Mouse (Mus musculus): Measurements from ENCODE around the gene Zfp706.

DNA sequence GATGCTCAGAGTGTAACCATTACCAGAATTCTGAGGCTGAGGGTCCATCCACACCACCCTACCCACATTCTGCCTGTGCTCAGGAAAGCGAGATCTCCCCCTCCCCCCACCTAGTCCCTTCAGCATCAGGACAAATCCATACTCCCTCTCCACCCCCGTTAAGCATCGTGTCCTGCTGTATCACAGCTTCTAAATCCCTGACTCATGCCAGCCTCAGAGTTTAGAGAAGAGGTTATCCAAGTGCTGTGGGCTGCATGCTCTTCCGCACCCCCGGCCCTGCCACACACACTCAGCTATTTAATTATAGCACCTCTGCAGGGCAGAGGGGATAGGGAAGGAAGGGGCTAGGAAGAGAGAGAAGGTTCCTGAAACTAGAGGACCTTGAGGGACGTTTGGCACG is 40.6 kb downstream of the Zfp706 start:
- TF ChIP-seq CTCF (IDR thresholded peaks at IDR 0.05; ENCODE audit: control insufficient read depth, insufficient read depth, insufficient read length) (no peak), MYOG (IDR thresholded peaks at IDR 0.05; ENCODE audit: control insufficient read depth, extremely low read depth, insufficient read length) (no peak), MYOD1 (IDR thresholded peaks at IDR 0.05; ENCODE audit: control insufficient read depth, insufficient read length, low read depth) (no peak), CEBPB (IDR thresholded peaks at IDR 0.05; ENCODE audit: low read depth) (no peak), USF1 (IDR thresholded peaks at IDR 0.05; ENCODE audit: low read depth) (no peak), FOSL1 (IDR thresholded peaks at IDR 0.05; ENCODE audit: insufficient read depth, low read length, poor library complexity, severe bottlenecking) (no peak)

Measured in C2C12 (cell line).